Mouse (Mus musculus) brown adipose tissue, adult 24 weeks (tissue): ENCODE data around the gene Nsun7. TPM values are rescaled to one million over a fixed set of nuclear protein-coding genes. Genes with fewer than 3 reads are reported as not detected.

Experiments used
- H3K27ac ChIP-seq: fragments of 200-500 bp; replicated peaks from 2 replicates; pipeline ENCODE4 v1.5.1; 2012; ENCODE audit warnings: low read depth, mild to moderate bottlenecking, low read length
- H3K4me1 ChIP-seq: fragments of 200-500 bp; 2 replicates; pipeline ENCODE4 v1.6.1; 2012; ENCODE audit warnings: low read length, mixed read lengths; ENCODE audit not compliant: control insufficient read depth, insufficient read depth, insufficient read length
- H3K4me3 ChIP-seq: fragments of 200-500 bp; 2 replicates; pipeline ENCODE4 v1.5.1; 2012; ENCODE audit warnings: low read depth, mild to moderate bottlenecking, low read length, moderate library complexity; ENCODE audit not compliant: insufficient read depth
- polyA plus RNA-seq: library from polyadenylated mRNA; stranded (reverse); fragments of >200 nt; gene quantifications from 2 replicates; pipeline ENCODE4 v1.2.4, GENCODE M21; 2012; ENCODE audit not compliant: missing spikeins, insufficient read depth, insufficient read length

Nsun7 gene
- polyA plus RNA-seq, 1 experiment = not detected

- Histone ChIP-seq H3K4me1 (0 out of 2 replicates have a peak, but pooled peaks cover 2% of the 10 kb centered on the region), H3K27ac (no peak overlapping the region), H3K4me3 (no peak overlapping the region)
These were observed 78.9 kb downstream of the Nsun7 start for GRCm38 (mm10) chr5:66338583-66338982.

DNA sequence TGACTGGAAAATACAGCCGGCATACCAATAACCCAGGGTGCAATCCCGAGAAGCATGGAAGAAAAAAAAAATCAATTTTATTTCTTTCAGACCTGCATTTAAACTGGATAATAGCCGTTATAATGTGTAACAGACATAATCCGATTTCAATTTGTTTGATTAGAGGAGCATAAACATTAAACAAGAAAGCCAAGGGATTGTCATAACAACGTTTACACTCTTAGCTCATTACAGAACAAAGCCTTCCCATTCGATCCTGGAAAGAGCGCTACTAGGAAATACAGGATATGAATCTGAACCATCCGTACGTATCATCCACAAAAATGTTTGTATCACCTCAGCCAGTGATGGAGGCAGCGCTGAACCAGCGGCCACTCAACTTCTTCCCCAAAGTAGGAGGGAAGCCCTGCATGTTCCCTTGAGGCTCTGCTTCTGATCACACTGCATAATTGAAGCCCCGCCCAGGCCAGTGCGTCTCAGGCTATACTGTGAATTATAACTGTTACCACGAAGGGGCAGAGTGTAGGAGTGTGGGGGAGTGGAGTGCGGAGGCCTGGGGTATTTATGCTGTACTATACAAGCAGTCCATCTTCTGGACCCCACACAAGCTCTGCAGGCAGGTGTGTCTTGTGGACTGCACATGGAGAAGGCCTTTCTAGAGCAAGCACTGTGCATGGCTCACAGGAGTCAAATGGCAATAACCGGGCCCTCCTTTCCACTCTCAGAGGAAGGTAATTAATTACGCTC lies 80.8 kb downstream of the Nsun7 start:
- H3K4me1 ChIP-seq = 0 out of 2 replicates have a peak, but pooled peaks cover 2% of the 10 kb centered on the region
- no peak overlapping the region for H3K4me3 ChIP-seq
- no peak overlapping the region for H3K27ac ChIP-seq

- Histone ChIP-seq H3K4me1 (0 out of 2 replicates have a peak, but pooled peaks cover 2% of the 10 kb centered on the region), H3K4me3 (no peak overlapping the region), H3K27ac (no peak overlapping the region)
These were observed 82.2 kb downstream of the Nsun7 start for GRCm38 (mm10) chr5:66341848-66342247.

- Histone ChIP-seq H3K4me1 (0 out of 2 replicates have a peak, but pooled peaks cover 2% of the 10 kb centered on the region), H3K27ac (no peak overlapping the region), H3K4me3 (no peak overlapping the region)
These were observed 82.6 kb downstream of the Nsun7 start for GRCm38 (mm10) chr5:66342285-66342684.

GRCm38 (mm10) chr5:66344182-66344581 lies 84.5 kb downstream of the Nsun7 start:
- no peak overlapping the region for H3K4me3 ChIP-seq
- H3K4me1 ChIP-seq = no peaks in the 10 kb centered on the region
- no peak overlapping the region for H3K27ac ChIP-seq

GRCm38 (mm10) chr5:66345140-66345539 lies 85.4 kb downstream of the Nsun7 start:
- no peak overlapping the region for H3K4me3 ChIP-seq
- no peaks in the 10 kb centered on the region for H3K4me1 ChIP-seq
- H3K27ac ChIP-seq = no peak overlapping the region

- Histone ChIP-seq H3K27ac (no peak overlapping the region), H3K4me3 (no peak overlapping the region), H3K4me1 (no peaks in the 10 kb centered on the region)
These were observed 87.1 kb downstream of the Nsun7 start for GRCm38 (mm10) chr5:66346756-66347155.

Other genes starting within 250 kb of the Nsun7 start
- 36.3 and 37.5 TPM in 2 replicates for gene Rbm47, start 86.8 kb upstream of the Nsun7 start, polyA plus RNA-seq